Mouse (Mus musculus) spleen, adult 2 months (tissue): ENCODE measurements around the gene Slc25a5. TPM values are rescaled to one million over a fixed set of nuclear protein-coding genes. Genes with fewer than 3 reads are reported as not detected.

ENCODE experiments used
- DNase-seq, 2 experiments: peaks; one replicate each; pipeline versions ENCODE4 v3.0.0 to v3.0.0-alpha.2; 2012 to 2021; ENCODE audit warnings: low spot score in 2 of 2, low read depth in 1 of 2
- H3K27ac ChIP-seq: fragments of 200-500 bp; 2 replicates; pipeline ENCODE4 v1.5.1; 2012; ENCODE audit warnings: low read length, inconsistent platforms; ENCODE audit not compliant: insufficient read depth
- H3K27me3 ChIP-seq: fragments of 200-500 bp; 2 replicates; pipeline ENCODE4 v1.6.1; 2012; ENCODE audit warnings: mild to moderate bottlenecking, moderate library complexity, low read length, inconsistent platforms; ENCODE audit not compliant: control insufficient read depth, insufficient read depth
- H3K36me3 ChIP-seq: fragments of 200-500 bp; 2 replicates; pipeline ENCODE4 v1.6.1; 2012; ENCODE audit warnings: mild to moderate bottlenecking, low read length, inconsistent platforms; ENCODE audit not compliant: control insufficient read depth, insufficient read depth
- H3K4me1 ChIP-seq: fragments of 200-500 bp; 2 replicates; pipeline ENCODE4 v1.6.1; 2011; ENCODE audit warnings: inconsistent platforms; ENCODE audit not compliant: control insufficient read depth, insufficient read depth, insufficient read length
- H3K4me3 ChIP-seq: fragments of 200-500 bp; 2 replicates; pipeline ENCODE4 v1.5.1; 2011; ENCODE audit warnings: mild to moderate bottlenecking, inconsistent platforms; ENCODE audit not compliant: insufficient read depth, insufficient read length; ENCODE audit errors: extremely low read depth
- CTCF ChIP-seq: fragments of 200-500 bp; IDR thresholded peaks from 2 replicates; pipeline ENCODE4 v1.5.1; 2011; ENCODE audit warnings: mild to moderate bottlenecking, inconsistent platforms; ENCODE audit not compliant: insufficient read depth, insufficient read length, insufficient replicate concordance; ENCODE audit errors: extremely low read depth
- POLR2A ChIP-seq: fragments of 200-500 bp; IDR thresholded peaks from 2 replicates; pipeline ENCODE4 v1.6.1; 2011; ENCODE audit warnings: low read depth, low read length, inconsistent platforms
- WGBS: fragments of 180-500 bp; shearing (Covaris S2); methylation state at CpG from one replicate; pipeline ENCODE4 v1.1.7; 2018; 5-methylcytosine and 5-hydroxymethylcytosine counted together
- polyA plus RNA-seq: library from polyadenylated mRNA; depleted of rRNA; stranded (reverse); fragments of >200 nt; gene quantifications from 2 replicates; pipeline ENCODE4 v1.2.3, GENCODE M21; 2012; rRNA removed

Gene Slc25a5
- polyA plus RNA-seq, 1 experiment, result 263 TPM

GRCm38 (mm10) chrX:36837069-36837676 is 41.7 kb downstream of the Slc25a5 start:
- H3K27ac ChIP-seq, result no peak overlapping the region
- no peaks in the 10 kb centered on the region for H3K36me3 ChIP-seq
- DNase-seq, result no peak
- no peak for TF ChIP-seq POLR2A
- TF ChIP-seq CTCF, result no peak
- 80% methylated on average over 6 of the region's 6 CpGs for WGBS
- H3K4me3 ChIP-seq, result no peak overlapping the region
- H3K4me1 ChIP-seq, result peaks cover 2% of the 10 kb centered on the region; the same call in 1 of the 2 replicates
- no peaks in the 10 kb centered on the region for H3K27me3 ChIP-seq

- Histone ChIP-seq H3K27me3 (no peaks in the 10 kb centered on the region), H3K4me1 (peaks cover 2% of the 10 kb centered on the region; the same call in 1 of the 2 replicates), H3K27ac (no peak overlapping the region), H3K36me3 (no peaks in the 10 kb centered on the region), H3K4me3 (no peak overlapping the region)
- WGBS, result 61% methylated on average over 7 of the region's 7 CpGs
- TF ChIP-seq CTCF (no peak), POLR2A (no peak)
- no peak for DNase-seq
Observed at GRCm38 (mm10) chrX:36839391-36839790, 43.9 kb downstream of the Slc25a5 start.

- 53% methylated on average over 6 of the region's 6 CpGs for WGBS
- Histone ChIP-seq H3K4me1 (peaks cover 2% of the 10 kb centered on the region; the same call in 1 of the 2 replicates), H3K4me3 (no peak overlapping the region), H3K27me3 (no peaks in the 10 kb centered on the region), H3K27ac (no peak overlapping the region), H3K36me3 (no peaks in the 10 kb centered on the region)
- DNase-seq, result no peak
- no peak for TF ChIP-seq POLR2A
- no peak for TF ChIP-seq CTCF
Observed at GRCm38 (mm10) chrX:36841698-36842097, 46.2 kb downstream of the Slc25a5 start.

DNA sequence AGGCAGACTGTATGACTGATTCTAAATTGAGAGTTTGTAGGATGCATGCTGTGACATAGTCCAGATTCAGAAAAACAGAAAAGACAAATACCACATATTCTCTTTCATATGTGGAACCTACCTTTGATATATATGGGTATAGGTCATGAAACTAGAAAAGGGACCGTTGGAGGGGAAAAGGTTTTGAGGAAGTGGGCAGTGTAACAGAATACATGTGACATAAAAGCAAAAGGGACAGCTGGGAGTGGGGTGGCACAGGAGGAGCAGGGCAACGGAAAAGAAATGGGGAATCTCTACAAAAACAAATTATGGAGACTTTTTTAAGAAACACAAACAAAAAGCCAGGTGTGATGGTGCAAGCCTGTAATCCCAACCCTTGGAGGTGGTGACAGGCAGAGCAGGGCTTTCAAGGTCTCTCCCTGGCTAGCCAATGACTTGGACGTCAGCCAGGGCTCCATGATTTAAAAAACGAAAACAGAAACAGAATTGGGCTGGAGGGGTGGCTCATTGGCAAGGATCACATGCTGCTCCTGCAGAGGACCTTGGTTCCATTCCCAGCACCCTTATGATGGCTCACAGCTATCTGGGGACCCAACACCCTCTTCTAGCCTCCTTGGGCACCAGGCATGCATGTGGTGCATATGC is 48.0 kb downstream of the Slc25a5 start:
- H3K27ac ChIP-seq, result no peak overlapping the region
- 29% methylated on average over 4 of the region's 4 CpGs for WGBS

DNA sequence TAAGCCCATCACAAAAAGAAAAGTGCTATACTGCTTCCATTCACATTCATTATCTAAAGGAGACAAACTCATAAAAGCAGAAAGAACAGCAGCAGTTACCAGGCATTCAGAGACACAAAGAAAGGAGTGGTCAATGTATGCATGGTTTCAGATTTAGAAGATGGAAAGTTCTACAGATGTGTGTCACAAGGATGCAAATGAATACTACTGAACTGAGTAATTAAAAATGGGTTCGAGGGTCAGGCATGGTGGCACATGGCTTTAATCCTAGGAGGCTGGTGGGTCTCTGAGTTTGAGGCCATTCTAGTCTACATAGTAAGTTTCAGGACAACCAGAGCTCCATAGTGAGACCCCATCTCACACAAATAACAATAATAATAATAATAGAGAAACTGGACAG is 51.7 kb downstream of the Slc25a5 start:
- no peaks in the 10 kb centered on the region for H3K36me3 ChIP-seq
- H3K27ac ChIP-seq, result no peak overlapping the region
- 45% methylated on average over 1 of the region's 1 CpGs for WGBS
- no peak for DNase-seq
- no peak for TF ChIP-seq POLR2A
- TF ChIP-seq CTCF, result no peak
- H3K27me3 ChIP-seq, result no peaks in the 10 kb centered on the region
- no peaks in the 10 kb centered on the region for H3K4me1 ChIP-seq
- H3K4me3 ChIP-seq, result no peak overlapping the region

More for the DNA sequence above, 48.0 kb downstream of the Slc25a5 start:
- peaks cover 2% of the 10 kb centered on the region; the same call in 1 of the 2 replicates for H3K4me1 ChIP-seq
- no peaks in the 10 kb centered on the region for H3K27me3 ChIP-seq
- TF ChIP-seq POLR2A (no peak), CTCF (no peak)
- H3K36me3 ChIP-seq, result no peaks in the 10 kb centered on the region
- H3K4me3 ChIP-seq, result no peak overlapping the region
- peak in 1 of 2 experiments; percentile 9 for DNase-seq

Other genes with a start within 250 kb of the Slc25a5 start
- gene Pgrmc1, start 197.4 kb upstream of the Slc25a5 start, polyA plus RNA-seq, result 25.6 and 34.9 TPM in 2 replicates
- gene Akap17b, start 150.3 kb upstream of the Slc25a5 start, polyA plus RNA-seq, result 0.26 and 0.36 TPM in 2 replicates
- gene Slc25a43, start 52.0 kb upstream of the Slc25a5 start, polyA plus RNA-seq, result 1.2 and 1.5 TPM in 2 replicates
- 19.8 and 21.9 TPM in 2 replicates for gene Ube2a, start 78.2 kb downstream of the Slc25a5 start, polyA plus RNA-seq
- 8.4 and 11.0 TPM in 2 replicates for gene C330007P06Rik, start 78.5 kb downstream of the Slc25a5 start, polyA plus RNA-seq
- 0.46 and 0.53 TPM in 2 replicates for gene Nkrf, start 107.2 kb downstream of the Slc25a5 start, polyA plus RNA-seq
- 45.0 and 55.5 TPM in 2 replicates for gene Sept6, start 196.1 kb downstream of the Slc25a5 start, polyA plus RNA-seq